Mouse (Mus musculus) liver, embryonic 13.5 days (tissue): ENCODE data around the gene Ctnna3. TPM values are rescaled to one million over a fixed set of nuclear protein-coding genes. Genes with fewer than 3 reads are reported as not detected.
"Not testable (repeated sequence)": the region's sequence is repeated elsewhere in the genome, so short reads cannot be mapped to it uniquely, and the experiment has no call there.

Experiments used
- ATAC-seq: fragments of 200-750 bp; cut with Nextera tagmentation; 2 replicates; pipeline ENCODE4 v1.8.0; 2017; ENCODE audit warnings: low read depth, mild to moderate bottlenecking, moderate number of reproducible peaks, moderate library complexity
- DNase-seq: peaks from one replicate; pipeline ENCODE4 v3.0.0; 2022
- H3K27ac ChIP-seq: fragments of 300-500 bp; sonication (generic); 2 replicates; pipeline ENCODE4 v1.5.1; 2015; ENCODE audit warnings: moderate library complexity, mild to moderate bottlenecking, inconsistent platforms
- H3K27me3 ChIP-seq: fragments of 300-500 bp; sonication (generic); 2 replicates; pipeline ENCODE4 v1.6.1; 2015; ENCODE audit warnings: mild to moderate bottlenecking, inconsistent platforms
- H3K36me3 ChIP-seq: fragments of 300-500 bp; sonication (generic); 2 replicates; pipeline ENCODE4 v1.6.1; 2015; ENCODE audit warnings: mild to moderate bottlenecking, inconsistent platforms
- H3K4me1 ChIP-seq: fragments of 300-500 bp; sonication (generic); replicated peaks from 2 replicates; pipeline ENCODE4 v1.6.1; 2015; ENCODE audit warnings: inconsistent platforms
- H3K4me2 ChIP-seq: fragments of 300-500 bp; sonication (generic); 2 replicates; pipeline ENCODE4 v1.6.1; 2015; ENCODE audit warnings: inconsistent platforms, mild to moderate bottlenecking, moderate library complexity
- H3K4me3 ChIP-seq: fragments of 300-500 bp; sonication (generic); replicated peaks from 2 replicates; pipeline ENCODE4 v1.5.1; 2015; ENCODE audit warnings: mild to moderate bottlenecking, inconsistent platforms
- H3K9ac ChIP-seq: fragments of 300-500 bp; sonication (generic); 2 replicates; pipeline ENCODE4 v1.6.1; 2015; ENCODE audit warnings: mild to moderate bottlenecking, inconsistent platforms
- H3K9me3 ChIP-seq: fragments of 300-500 bp; sonication (generic); replicated peaks from 2 replicates; pipeline ENCODE4 v1.6.1; 2016; ENCODE audit warnings: inconsistent platforms
- WGBS: fragments of 180-500 bp; shearing (Covaris S2); methylation state at CpG from one replicate; pipeline ENCODE4 v1.1.7; 2015; ENCODE audit not compliant: insufficient replicate concordance; 5-methylcytosine and 5-hydroxymethylcytosine counted together
- polyA plus RNA-seq: library from polyadenylated mRNA; unstranded; fragments of >200 nt; fragmentation: Nextera tagmentation; extraction: Ambion mirVana; gene quantifications from 2 replicates; pipeline ENCODE4 v1.2.1, GENCODE M21; 2015

The Ctnna3 gene
- polyA plus RNA-seq, 1 experiment from 2014 or later, result 0.05 TPM

GRCm38 (mm10) chr10:64225826-64226225 is 795.9 kb downstream of the Ctnna3 start:
- H3K9ac ChIP-seq, H3K4me2 ChIP-seq, DNase-seq, ATAC-seq, H3K27me3 ChIP-seq, H3K27ac ChIP-seq, H3K9me3 ChIP-seq, H3K36me3 ChIP-seq, H3K4me1 ChIP-seq, H3K4me3 ChIP-seq: not testable (repeated sequence)

DNA sequence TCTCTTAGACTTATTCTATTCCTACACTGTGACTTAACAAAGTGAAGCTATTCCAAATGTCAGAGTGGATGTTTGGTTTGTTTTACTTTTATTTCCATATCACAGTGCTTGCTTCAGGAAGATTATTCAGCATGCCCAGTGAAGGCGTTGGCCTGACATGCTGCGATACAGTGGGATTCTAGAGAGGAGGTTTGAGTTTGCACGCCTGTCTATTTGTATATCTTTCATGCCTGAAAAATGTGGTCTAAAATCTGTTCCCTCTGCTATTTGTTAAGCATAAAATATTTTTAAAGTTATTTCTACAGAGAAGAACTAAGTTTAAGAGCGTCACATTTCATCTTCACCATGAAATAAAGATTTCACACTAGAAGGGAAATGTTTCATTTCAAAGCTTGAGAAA is 813.5 kb downstream of the Ctnna3 start:
- H3K4me3 ChIP-seq, result no peak overlapping the region
- no peak for DNase-seq
- ATAC-seq, result no peak
- H3K27ac ChIP-seq, result no peak overlapping the region
- no peak overlapping the region for H3K9ac ChIP-seq
- no peaks in the 10 kb centered on the region for H3K27me3 ChIP-seq
- no peak overlapping the region for H3K4me2 ChIP-seq
- no peaks in the 10 kb centered on the region for H3K4me1 ChIP-seq
- no peaks in the 10 kb centered on the region for H3K36me3 ChIP-seq
- 74% methylated on average over 4 of the region's 4 CpGs for WGBS
- H3K9me3 ChIP-seq, result no peaks in the 10 kb centered on the region; the same call in 1 of the 2 replicates

DNA sequence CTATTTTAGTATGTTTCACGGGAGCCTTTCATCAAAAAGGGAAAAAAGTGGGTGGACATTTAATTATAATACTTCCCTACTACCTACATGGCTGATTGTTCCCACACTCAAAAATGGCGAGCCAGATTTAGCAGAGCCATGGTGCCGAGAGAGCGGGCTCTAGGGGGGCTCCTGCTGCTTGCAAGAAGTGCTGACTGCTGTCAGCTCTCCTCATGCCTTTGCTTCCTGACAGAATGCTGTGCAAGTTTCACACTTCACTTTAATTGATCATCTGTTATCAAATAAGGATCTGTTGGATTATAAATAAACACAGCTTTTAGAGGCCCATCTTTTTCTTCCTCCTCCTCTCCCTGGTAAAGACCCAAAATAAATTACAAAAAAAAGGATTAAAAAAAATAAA is 838.3 kb downstream of the Ctnna3 start:
- ATAC-seq (no peak), DNase-seq (no peak)
- no peaks in the 10 kb centered on the region for H3K27me3 ChIP-seq
- no peaks in the 10 kb centered on the region for H3K4me1 ChIP-seq
- H3K9me3 ChIP-seq, result no peaks in the 10 kb centered on the region; the same call in 1 of the 2 replicates
- no peak overlapping the region for H3K4me2 ChIP-seq
- 69% methylated on average over 4 of the region's 4 CpGs for WGBS
- no peaks in the 10 kb centered on the region for H3K36me3 ChIP-seq
- H3K4me3 ChIP-seq, result no peak overlapping the region
- no peak overlapping the region for H3K9ac ChIP-seq
- no peak overlapping the region for H3K27ac ChIP-seq

DNA sequence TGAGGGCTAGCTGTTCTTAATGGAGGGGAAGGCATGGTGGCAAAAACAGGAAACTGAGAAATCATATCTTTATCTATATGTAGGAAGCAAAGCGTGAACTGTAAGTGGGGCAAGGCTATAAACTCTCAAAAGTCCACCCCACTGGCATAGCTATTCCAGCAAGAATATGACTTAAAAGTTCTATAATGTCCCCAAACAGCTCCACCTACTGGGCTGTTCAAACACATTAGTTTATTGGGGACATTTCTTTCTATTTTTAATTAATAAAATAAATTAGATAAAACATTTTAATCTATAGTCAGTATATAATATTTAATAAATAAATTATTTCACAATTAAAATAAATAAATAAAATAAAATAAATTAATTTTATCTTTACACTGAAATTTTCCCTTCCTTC is 845.2 kb downstream of the Ctnna3 start:
- no peaks in the 10 kb centered on the region; the same call in 1 of the 2 replicates for H3K9me3 ChIP-seq
- 59% methylated on average over 1 of the region's 1 CpGs for WGBS
- no peak for DNase-seq

DNA sequence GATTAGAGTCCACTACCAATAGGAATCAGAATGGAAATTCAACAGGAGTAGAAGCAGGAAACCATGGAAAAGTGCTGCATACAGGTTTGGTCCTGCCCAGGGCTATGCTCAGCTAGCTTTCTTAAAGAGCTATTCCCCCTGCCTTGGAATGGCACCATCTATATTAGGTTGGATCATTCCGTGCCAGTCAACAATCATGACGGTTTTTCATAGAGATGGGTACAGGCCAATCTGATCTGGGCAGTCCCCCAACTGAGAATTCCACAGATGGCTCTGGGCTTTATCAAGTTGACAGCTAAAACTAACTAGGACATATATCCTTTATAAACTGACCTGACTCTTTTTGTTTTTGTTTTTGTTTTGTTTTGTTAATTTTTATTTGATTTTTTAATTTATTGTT is 848.9 kb downstream of the Ctnna3 start:
- Histone ChIP-seq H3K27ac (no peak overlapping the region), H3K4me1 (no peaks in the 10 kb centered on the region), H3K9me3 (no peaks in the 10 kb centered on the region), H3K27me3 (no peaks in the 10 kb centered on the region), H3K9ac (no peak overlapping the region), H3K4me3 (no peak overlapping the region), H3K4me2 (no peak overlapping the region), H3K36me3 (no peaks in the 10 kb centered on the region)
- ATAC-seq (no peak), DNase-seq (no peak)
- WGBS, result 72% methylated on average over 2 of the region's 2 CpGs

More for the DNA sequence above, 845.2 kb downstream of the Ctnna3 start:
- H3K4me3 ChIP-seq, result no peak overlapping the region
- H3K4me2 ChIP-seq, result no peak overlapping the region
- no peak overlapping the region for H3K9ac ChIP-seq
- no peaks in the 10 kb centered on the region for H3K27me3 ChIP-seq
- H3K4me1 ChIP-seq, result no peaks in the 10 kb centered on the region
- no peak overlapping the region for H3K27ac ChIP-seq
- ATAC-seq, result no peak
- no peaks in the 10 kb centered on the region for H3K36me3 ChIP-seq

DNA sequence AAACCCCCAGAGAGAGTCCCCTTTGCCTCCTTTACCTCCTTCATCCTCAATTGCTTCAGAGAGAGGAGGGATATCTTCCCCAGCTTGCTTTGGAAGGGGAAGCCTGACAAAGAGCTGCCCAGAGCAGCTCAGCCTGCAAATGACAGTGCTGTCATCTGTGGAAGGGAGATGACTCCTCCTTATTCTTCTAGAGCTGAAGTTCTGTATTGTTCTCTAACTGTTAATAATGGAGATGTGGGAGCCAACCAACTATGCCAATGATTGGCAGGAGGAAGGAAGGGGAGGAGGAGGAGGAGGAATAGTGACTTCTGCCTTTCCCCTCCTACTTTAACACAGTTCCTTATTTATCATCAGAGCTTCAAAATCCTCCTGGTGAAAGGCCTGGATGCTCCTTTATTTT is 875.9 kb downstream of the Ctnna3 start:
- Histone ChIP-seq H3K9ac (no peak overlapping the region), H3K27ac (no peak overlapping the region), H3K4me1 (no peaks in the 10 kb centered on the region), H3K36me3 (no peaks in the 10 kb centered on the region), H3K4me3 (no peak overlapping the region), H3K9me3 (no peaks in the 10 kb centered on the region), H3K4me2 (no peak overlapping the region), H3K27me3 (no peaks in the 10 kb centered on the region)
- ATAC-seq (no peak), DNase-seq (no peak)

- H3K27me3 ChIP-seq, result no peaks in the 10 kb centered on the region
- 45% methylated on average over 2 of the region's 2 CpGs for WGBS
- ATAC-seq (no peak), DNase-seq (no peak)
- H3K9me3 ChIP-seq, result no peaks in the 10 kb centered on the region; the same call in 1 of the 2 replicates
- H3K4me2 ChIP-seq, result no peak overlapping the region
- no peak overlapping the region for H3K27ac ChIP-seq
- no peaks in the 10 kb centered on the region for H3K4me1 ChIP-seq
- H3K9ac ChIP-seq, result no peak overlapping the region
- H3K36me3 ChIP-seq, result no peaks in the 10 kb centered on the region
- no peak overlapping the region for H3K4me3 ChIP-seq
Observed at GRCm38 (mm10) chr10:64311622-64312292, 881.9 kb downstream of the Ctnna3 start.

- no peak overlapping the region for H3K4me3 ChIP-seq
- 80% methylated on average over 7 of the region's 7 CpGs for WGBS
- H3K4me1 ChIP-seq, result no peaks in the 10 kb centered on the region
- H3K9ac ChIP-seq, result no peak overlapping the region
- H3K4me2 ChIP-seq, result no peak overlapping the region
- ATAC-seq (no peak), DNase-seq (no peak)
- no peaks in the 10 kb centered on the region for H3K36me3 ChIP-seq
- no peaks in the 10 kb centered on the region for H3K27me3 ChIP-seq
- no peaks in the 10 kb centered on the region; the same call in 1 of the 2 replicates for H3K9me3 ChIP-seq
- no peak overlapping the region for H3K27ac ChIP-seq
Observed at GRCm38 (mm10) chr10:64320332-64320731, 890.4 kb downstream of the Ctnna3 start.

GRCm38 (mm10) chr10:64342702-64343379 is 912.9 kb downstream of the Ctnna3 start:
- Histone ChIP-seq H3K36me3 (no peaks in the 10 kb centered on the region), H3K27me3 (no peaks in the 10 kb centered on the region), H3K4me3 (no peak overlapping the region), H3K4me1 (no peaks in the 10 kb centered on the region), H3K9ac (no peak overlapping the region), H3K27ac (no peak overlapping the region), H3K4me2 (no peak overlapping the region), H3K9me3 (no peaks in the 10 kb centered on the region; the same call in 1 of the 2 replicates)
- WGBS, result 53% methylated on average over 4 of the region's 4 CpGs
- no peak for ATAC-seq
- no peak for DNase-seq

GRCm38 (mm10) chr10:64373288-64373687 is 943.4 kb downstream of the Ctnna3 start:
- H3K27ac ChIP-seq, result no peak overlapping the region
- no peak for DNase-seq
- no peaks in the 10 kb centered on the region for H3K9me3 ChIP-seq
- H3K9ac ChIP-seq, result no peak overlapping the region
- 54% methylated on average over 3 of the region's 3 CpGs for WGBS
- no peaks in the 10 kb centered on the region for H3K36me3 ChIP-seq
- no peaks in the 10 kb centered on the region for H3K27me3 ChIP-seq
- no peak overlapping the region for H3K4me3 ChIP-seq
- H3K4me2 ChIP-seq, result no peak overlapping the region
- ATAC-seq, result no peak
- H3K4me1 ChIP-seq, result no peaks in the 10 kb centered on the region

- H3K9me3 ChIP-seq, result no peaks in the 10 kb centered on the region
- no peaks in the 10 kb centered on the region for H3K4me1 ChIP-seq
- H3K9ac ChIP-seq, result no peak overlapping the region
- no peak overlapping the region for H3K4me2 ChIP-seq
- no peak overlapping the region for H3K27ac ChIP-seq
- H3K36me3 ChIP-seq, result no peaks in the 10 kb centered on the region
- no peak overlapping the region for H3K4me3 ChIP-seq
- DNase-seq (no peak), ATAC-seq (no peak)
- no peaks in the 10 kb centered on the region for H3K27me3 ChIP-seq
- WGBS, result 70% methylated on average over 4 of the region's 4 CpGs
Observed at GRCm38 (mm10) chr10:64377751-64378150, 947.9 kb downstream of the Ctnna3 start.

DNA sequence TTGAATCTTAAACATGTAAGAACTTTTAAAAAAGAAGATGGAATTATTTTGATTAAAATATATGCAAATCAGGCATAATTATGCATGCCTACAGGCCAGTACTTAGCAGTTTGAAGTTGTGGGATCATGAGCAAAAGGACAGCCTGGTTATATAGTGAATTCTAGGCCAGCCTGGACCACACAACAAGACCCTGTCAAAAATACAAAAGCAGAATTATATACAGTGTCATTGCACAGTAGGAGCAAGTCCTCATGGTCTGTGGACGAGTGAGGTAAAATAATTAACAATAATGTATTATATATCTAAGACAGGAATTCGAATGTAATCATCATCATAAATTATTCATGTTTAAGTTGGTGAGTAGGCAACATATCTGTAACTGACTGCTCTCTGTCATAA is 966.7 kb downstream of the Ctnna3 start:
- H3K9ac ChIP-seq, result no peak overlapping the region
- no peaks in the 10 kb centered on the region for H3K9me3 ChIP-seq
- DNase-seq (no peak), ATAC-seq (no peak)
- no peak overlapping the region for H3K4me2 ChIP-seq
- H3K4me3 ChIP-seq, result no peak overlapping the region
- no peaks in the 10 kb centered on the region for H3K4me1 ChIP-seq
- no peak overlapping the region for H3K27ac ChIP-seq
- no peaks in the 10 kb centered on the region for H3K36me3 ChIP-seq
- H3K27me3 ChIP-seq, result no peaks in the 10 kb centered on the region
- WGBS, result 32% methylated on average over 2 of the region's 2 CpGs
